Mouse (Mus musculus) adipocyte (in vitro differentiated cells): ENCODE results near the gene Haghl.

Experiments used
- DNase-seq: peaks from one replicate; pipeline ENCODE4 v3.0.0-alpha.2; 2016; ENCODE audit warnings: low spot score

Haghl gene

DNA sequence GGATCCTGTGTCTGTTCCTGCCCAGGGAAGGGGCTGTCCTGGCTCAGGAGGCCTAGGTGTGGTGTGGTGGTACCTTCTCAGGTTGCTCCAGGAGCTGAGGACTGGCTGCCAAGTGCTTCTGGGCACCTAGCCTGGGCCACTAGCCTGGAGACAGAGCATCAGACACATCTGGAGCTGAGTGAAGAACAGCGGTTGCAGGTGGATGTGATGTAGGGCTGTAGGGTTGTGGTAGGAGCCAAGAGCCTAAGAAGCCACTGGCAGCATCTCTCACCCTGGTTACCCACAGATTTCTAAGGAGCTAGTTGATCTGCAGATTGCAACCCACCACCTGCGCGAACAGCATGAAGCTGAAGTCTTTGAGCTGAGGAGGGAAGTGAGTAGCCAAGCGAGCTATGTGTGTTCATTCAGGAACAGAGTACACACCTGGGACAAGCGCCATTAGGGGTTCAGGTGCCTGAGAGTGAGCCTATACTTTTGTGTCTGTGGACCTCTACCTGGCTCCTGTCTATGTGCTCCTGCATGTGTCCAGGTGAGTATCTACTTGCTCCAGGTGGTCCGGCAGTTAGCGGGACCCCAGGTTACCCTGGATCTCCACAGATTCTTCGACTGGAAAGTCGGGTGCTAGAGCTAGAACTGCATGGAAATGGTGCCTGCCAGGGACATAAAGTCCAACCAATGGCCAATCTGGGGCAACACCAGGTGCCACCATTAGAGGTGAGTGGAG, 1.5 kb upstream of the Haghl start:
- DNase-seq, result no peak

DNA sequence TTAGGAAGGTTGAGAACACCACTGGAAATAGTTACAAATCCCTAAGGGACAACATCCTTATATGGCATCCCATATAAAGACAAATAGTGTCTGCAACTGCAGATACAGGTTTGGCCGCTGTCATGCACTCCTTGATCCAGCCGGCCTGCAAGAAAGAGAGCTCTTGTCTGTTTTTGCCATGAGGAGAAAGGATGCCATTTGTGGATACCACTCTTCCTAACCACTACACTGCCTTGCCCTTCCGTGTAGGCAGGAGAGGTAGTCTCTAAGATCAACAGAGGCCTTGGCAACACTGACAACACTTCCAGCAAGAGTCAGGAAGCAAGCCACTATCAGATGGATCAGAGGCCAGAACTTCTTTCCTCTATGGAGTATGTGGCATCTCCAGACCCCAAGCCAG, 807 bp upstream of the Haghl start, which contains the start of gene Ccdc78:
Gene Ccdc78, plus strand, starts transcription at position 301 of the 400 bp plus-strand sequence.
- no peak for DNase-seq

DNA sequence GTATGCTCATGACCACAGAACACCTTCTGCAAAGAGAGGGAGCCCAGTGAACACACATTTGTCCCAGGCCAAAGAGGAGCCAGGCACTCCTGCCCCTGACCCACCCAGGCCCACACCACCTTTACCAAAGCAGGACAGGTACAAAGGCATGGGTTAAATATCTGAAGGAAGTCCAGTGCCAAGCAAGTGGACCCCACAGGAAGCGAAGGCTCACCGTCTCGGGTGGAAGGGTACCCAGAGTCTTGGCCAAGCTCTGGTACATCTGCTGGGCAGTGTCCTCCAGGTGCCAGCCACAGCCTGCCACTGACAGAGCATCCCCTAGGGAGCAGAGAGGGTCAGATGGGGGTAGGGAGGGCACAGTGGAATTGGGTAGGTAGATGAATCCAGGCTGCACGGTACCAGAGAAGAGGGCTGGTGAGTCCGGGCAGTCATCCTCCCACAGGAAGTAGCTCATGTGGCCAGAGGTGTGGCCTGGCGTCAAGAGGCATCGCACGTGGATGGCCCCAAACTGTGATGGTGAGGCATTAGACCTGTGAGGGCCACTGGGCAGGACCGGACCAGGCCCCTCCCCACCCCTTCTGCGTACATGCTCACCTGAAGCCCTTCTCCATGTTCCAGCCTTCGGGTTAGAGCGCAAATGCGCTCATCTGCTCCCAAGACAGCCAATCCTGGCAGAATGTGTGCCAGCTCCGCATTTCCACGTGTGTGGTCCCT, 1.5 kb downstream of the Haghl start:
- no peak for DNase-seq

DNA sequence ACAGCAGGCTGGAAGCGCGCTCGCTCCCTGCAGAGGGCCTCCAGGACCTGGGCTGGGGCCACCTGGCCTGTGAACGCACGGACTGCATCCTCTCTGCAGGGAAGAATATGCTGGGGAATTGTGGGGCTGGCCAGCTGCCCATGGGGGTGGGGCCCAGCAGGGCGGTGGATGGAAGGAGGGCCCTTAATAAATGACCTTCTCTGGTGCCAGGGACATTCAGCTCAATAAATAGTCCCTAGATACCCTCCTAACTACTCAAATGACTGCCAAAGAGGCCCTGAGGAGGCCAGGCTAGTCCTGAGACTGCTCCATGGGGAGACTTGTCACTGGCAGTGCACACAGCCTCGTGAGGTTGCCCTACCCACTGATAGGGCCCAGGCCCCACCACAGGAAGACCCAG, 2.4 kb downstream of the Haghl start:
- DNase-seq, result no peak

DNA sequence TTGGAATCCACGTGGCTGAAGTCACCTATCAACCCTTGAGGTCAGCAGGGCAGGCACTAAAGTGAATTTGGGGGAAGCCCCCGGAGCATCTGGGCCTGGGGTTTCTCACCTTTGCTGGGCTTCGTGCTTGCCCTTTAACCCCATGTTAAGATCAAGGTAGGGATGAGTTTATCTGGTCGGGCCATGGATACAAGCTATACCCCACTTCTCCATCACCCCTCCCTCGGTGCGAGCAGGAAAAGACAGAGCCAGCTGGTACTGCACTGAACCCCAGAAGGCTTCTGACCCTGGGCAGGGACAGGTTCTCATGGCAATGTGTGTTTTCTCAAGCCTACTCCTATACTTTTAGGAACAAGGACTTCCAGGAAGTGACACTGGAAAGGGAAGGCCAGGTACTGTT, 4.1 kb downstream of the Haghl start:
- no peak for DNase-seq

DNA sequence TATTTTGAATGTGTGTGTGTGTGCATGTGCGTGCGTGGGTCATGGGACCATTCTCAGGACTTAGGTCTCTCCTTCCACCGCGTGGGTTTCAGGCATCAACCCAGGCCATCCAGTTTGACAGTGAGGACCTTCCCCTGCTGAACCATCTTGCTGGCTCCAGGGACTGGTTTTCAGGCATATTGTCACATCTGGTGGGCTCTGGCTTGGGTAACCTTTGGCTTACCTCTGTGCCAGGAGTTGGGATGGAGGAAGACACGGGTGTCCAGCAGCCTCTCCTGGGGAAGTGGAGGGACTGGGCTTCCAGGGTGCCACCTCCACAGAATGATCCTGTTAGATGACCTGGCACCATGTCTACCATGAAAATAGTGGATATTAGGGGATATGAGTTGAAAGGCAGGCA, 7.5 kb downstream of the Haghl start:
- no peak for DNase-seq

DNA sequence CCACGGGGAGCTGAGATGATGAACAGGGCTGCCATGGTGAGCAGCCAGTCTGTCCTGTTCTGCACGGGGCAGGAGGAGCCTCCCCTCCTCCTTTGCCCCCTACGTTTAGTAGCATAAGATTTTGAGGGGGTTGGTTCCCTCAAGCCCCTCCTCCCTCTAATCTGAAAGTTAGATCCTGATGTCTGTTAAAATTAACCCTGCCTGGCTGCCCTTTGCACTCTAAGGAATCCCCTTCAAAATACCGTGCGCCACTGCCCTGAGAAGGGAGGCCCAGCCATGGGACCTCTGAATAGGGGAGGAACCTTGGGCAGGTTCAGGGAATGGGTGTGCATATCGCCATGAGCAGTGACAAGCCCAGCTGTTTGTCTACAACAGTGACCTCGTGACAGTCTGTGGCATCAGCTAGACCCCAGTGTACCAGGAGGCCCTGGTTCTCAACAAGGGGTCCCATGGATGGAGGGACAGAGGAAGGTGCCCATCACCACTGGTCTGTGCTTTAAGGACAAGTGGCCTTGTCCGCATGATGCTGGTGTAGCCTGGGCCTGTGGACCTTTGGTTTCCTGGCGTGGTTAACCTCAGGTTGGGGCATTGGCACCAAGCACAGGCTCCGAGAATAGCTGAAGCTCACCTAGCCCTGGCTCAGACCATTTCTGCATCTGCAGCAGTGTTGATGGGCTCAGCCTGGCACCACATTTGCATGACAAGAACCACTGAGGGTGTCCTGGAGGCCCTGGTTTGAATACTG, 10.0 kb downstream of the Haghl start:
- DNase-seq, result no peak

DNA sequence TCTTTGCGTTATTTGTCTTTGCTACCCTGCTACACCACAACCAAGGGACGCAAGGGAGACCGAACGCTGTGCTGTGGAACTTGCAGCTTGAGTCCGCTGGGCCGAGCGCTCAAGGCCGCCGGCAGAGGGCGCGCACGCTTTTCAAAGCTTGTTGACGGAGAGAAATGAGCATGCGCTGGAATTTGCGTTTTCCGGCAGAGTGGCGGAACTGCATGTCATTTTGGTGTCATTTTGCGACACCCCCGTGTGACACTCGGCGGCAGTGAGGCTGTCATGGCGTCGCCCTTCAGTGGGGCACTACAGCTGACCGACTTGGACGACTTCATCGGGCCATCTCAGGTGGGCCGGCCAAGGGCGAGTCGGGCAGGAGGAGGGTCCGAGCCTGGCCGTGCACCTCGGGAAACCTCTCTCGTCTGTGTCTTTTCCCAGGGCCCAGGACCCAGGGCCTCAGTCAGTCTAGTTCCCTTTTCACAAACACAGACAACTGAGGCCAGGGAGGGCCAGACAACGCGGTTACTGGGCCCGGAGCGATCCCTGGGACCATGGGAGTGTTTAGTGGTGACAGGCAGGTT, 11.8 kb downstream of the Haghl start, which contains the start of gene Narfl:
Gene Narfl, plus strand, starts transcription at position 228 of the 572 bp plus-strand sequence.
- peak; percentile 99 for DNase-seq

DNA sequence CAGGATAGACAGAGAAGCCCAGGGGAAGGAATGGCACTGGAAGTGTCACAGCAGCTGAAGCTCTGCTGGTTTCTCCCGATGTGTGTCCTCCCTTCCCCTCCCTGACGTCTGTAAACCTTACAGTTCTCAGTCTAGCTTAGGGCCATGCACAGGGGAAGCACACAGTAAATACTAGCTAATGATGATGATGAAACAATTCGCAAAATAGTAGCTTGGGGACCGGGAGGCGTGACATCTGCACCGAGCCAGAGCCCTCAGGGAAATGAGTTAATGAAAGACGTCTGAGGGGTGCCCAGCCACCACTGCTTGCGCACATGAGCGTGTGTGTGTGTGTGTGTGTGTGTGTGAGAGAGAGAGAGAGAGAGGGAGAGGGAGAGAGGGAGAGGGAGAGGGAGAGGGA, 16.1 kb downstream of the Haghl start:
- DNase-seq, result no peak

DNA sequence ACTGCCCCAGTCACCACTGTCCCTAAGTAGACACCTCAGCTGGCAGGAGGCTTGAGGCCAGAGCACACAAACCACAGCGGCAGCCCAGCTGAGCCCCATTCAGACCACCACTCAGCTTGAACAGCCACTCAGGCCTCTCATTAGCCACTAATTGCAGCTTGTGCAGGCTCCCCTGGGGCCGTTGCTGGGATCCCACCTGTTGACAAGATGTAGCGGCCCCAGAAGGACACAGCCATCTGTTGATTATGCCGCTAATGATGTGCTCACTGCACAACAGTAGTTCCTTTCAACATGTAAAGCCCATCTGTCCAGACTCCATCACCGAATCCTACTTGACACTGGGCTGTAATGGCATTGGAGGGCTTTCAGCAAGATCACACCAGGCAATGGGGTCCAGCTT, 19.6 kb downstream of the Haghl start:
- DNase-seq, result no peak

DNA sequence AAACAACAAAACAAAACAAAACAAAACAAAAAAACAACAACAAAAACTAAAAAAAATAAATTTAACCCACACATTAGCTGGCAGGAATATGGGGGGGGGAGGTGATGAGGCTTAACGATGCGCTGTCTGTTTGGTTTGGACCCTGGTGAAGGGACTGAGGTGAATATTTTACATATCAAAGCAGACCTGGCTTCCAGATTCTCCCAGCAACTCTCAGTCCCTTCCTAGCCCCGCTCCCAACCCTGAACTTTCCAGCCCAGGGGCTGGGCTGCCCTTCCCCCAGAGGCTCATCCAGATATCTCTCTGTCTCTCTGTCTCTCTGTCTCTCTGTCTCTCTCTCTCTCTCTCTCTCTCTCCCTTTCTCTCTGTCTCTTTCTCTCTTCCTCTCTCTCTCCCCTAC, 22.9 kb downstream of the Haghl start:
- DNase-seq, result no peak

DNA sequence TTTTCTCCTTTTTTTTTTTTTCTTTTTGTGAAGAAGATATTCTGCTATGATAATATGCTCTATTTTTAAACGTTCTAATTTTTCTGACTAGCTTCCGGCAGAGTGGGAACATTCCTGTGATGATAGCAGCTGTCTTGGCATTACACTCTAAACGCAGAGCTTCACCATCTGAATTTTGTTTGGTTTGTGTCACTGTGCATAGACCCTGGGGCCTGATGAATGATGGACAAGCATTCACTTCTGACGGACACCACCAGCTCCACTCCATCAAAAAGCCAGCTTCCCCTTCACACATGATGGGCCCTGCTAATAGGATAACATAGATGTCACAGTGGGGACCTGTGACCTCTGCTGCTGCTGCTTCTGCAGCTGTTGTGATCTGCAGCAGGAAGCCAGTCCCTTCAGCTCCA, 23.9 kb downstream of the Haghl start:
- DNase-seq, result no peak

DNA sequence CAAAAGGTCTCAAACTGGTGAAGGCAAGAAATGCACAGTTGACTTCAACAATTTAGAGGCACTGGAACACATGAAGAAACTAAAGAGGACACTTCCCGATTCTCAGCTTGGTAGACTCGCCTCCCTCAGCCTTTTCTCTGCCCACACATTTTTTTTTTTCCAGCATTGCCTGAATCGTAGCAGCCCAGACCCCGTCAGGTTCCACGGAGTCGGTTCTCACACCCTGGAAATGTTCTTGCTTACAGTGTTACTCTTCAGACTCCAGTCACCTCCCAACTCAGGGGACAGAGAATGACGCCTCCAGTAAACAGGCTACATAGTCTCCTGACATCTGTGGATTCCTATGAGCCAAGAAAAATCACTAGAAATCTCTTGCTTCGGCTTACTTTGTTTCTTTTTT, 25.3 kb downstream of the Haghl start:
- no peak for DNase-seq

DNA sequence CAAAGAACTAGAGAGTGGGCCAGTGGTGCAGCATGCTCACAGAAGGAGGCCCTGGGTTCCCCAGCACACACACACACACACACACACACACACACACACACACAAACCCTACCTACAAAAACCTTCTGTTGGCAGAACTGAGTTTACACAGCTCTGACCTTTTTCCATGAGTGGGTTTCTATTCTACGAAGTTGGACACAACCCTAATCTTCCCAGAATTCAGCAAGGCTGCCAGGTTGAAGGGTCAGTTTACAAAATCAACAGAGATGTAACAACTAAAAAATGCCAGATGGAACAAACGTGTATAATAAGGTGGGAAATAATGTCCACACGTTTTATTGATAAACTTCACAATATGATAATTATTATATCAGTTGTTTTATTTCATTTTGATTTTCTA, 27.8 kb downstream of the Haghl start:
- DNase-seq, result no peak

DNA sequence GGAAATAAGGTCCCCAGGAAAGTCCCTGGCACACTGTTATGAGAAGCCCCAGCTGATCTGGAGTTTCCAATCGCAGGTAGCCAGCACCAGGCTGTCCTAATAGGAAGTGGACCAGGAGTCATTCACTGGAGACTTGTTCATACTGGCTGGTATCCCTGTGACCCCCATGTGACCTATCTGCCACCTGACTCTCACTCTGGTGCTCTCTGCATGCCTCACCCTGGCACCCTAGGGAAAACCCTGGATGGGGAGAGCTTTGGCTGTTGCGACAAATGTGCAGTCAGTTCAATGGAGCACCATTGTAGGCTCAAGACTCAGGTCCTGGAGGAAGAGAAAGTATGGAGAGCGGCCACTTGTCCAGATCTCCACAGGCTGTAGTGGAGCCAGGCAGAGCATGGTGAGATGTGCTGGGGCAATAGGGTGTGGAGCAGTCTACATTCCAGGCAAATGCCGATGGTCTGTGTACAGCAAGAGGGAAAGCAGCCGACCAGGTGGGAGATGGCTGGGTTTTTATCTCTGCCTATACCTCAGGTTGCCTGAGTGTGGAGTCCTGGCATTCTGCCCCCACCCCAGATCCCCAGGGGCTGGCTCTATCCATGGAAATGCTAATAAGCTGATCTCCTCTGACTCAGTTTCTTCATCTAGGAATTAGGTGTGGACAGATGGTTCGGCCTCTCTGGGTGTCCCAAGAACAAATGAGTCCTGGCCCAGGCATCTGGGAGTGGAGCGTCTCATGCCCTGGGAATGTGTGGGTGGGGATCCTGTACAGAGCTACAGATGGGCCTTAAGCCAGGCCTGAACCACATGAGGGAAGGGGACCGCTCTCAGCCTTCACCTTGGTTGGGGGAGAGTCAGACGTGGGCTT, 28.9 kb downstream of the Haghl start:
- DNase-seq, result peak; percentile 27

DNA sequence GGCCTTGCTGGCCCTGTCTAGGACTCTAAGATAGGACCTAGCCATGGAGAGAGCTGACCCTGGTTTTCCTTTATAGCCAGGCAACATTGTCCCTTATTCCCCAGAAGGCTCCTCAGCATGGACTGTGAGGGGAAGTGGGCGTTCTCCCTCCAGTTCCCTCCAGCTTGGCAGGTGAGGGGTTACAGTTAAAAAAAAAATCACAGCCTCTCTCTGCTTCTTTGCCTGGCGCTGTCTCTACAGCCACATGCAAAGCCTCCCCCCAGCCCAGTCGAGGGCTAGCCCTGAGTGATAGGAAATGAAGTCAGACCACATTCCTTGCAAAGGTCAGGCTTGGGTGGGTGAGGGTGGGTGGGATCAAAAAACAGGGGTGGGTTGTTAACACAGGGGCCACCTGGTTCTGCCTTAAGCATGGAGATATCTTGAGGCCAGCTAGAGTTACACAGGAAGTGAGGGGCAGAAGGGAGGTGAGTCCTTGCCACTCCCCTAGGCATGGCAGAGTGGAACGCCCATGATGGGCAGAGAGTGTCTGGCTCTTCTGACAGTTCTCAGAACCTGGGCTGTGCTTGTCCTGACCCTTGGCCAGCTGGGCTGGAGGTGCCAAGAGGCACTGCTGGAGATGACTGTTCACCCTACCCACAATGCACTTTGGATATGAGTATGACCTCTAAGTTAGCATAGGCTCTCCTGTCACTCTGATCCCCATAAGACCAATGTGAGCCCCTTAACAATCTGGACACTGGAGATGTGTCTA, 29.7 kb downstream of the Haghl start:
- DNase-seq, result peak; percentile 40

DNA sequence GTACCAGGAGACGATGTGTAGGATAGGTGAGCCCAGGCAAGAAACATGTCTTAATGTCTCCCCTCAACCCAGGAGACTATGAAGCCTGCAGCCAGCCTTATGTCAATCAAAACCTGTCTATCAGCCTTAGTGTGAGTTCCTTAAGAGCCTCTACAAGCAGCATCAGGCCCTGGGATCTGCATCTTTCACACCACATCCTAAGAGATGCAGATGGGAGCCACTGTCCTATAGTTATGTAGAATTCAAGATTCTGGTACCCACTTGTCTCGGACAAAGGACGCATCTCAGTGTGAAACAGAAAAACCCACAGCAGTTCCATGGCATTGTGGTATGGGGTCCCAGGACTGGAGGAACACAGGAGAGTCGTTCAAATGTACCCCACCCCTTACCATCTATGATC, 30.4 kb downstream of the Haghl start:
- DNase-seq, result no peak

DNA sequence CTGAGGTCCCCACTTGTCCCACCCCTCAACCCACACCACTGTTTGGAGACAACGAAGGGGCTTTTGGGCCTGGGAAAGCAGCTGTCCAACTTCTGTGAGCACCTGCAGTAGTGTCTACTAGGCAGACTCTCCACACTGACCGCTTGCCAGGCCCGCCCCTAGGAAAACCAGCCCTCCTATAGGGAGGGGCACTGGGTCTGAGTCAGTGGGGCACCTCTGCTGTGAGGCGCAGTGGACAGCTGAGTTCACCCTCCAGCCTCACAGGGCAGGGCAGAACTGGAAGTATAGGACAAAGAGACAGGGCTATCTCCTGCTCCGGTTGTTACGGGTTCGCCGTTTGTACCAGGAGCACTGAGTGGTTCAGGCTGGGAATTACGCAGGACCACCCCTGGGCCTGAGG, 31.2 kb downstream of the Haghl start, which contains the start of gene Msln:
Gene Msln, minus strand, starts transcription at position 138 of the 400 bp plus-strand sequence.
- DNase-seq, result no peak

DNA sequence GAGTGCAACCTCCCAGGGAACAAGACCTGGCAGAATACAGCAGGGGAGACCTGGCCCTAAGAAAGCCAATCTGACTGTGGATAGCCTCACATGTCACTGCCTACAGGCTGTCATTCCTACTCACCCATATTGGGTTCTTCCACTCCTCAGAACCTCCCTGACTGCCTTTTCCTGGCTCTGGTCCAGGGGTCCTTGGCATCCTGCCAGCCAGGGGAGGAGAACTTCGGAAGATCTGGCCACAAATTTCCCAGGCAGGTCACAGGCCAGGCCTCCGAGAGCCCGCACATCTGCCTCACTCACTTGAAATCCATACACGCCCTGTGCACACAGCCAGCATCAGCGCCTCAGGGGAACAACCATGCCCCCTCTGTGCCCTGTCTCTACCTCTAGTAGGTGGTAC, 34.0 kb downstream of the Haghl start:
- peak; percentile 66 for DNase-seq

DNA sequence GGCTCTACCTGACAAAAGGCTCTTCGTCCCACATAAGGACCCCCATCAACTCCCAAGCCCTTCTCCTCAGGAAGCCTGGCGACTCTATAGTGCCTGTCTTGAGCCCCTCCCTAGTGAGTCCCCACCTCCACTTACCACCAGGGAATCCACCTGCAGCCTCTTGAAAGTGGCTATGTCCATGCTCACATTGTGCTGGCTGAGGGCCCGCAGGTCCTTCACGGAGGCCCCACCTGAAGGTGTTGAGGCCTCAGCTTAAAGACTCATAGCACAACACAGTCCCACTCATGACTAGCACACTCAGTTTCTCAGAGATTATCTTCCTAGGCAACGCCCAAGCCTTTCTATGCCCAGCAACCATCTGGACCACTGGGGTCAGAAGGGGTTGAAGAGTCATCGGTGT, 36.2 kb downstream of the Haghl start:
- DNase-seq, result no peak

DNA sequence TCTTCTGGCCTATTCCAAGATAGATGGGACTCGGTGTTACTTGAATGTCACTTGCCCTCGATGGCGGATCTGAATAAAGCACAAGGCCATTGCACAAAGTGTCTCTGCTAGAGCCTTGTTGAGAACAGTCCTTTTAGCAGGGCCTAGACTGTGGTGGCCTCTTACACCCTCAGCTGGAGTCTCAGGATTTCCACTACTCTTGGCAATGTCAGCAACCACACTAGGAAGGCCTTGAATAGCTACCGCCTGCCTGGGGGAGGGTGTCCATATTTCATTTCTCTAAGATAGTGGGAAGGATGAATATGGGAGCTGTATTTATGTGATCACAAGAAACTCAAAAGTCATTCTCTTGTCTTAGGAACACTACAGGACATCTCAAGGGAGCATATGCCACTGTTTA, 37.2 kb downstream of the Haghl start:
- DNase-seq, result no peak
